Mouse (Mus musculus): ENCODE results near the gene Add3. TPM values are rescaled to one million over a fixed set of nuclear protein-coding genes. Genes with fewer than 3 reads are reported as not detected.

The Add3 gene
- polyA plus RNA-seq, 1 experiment = 28.0 TPM

DNA sequence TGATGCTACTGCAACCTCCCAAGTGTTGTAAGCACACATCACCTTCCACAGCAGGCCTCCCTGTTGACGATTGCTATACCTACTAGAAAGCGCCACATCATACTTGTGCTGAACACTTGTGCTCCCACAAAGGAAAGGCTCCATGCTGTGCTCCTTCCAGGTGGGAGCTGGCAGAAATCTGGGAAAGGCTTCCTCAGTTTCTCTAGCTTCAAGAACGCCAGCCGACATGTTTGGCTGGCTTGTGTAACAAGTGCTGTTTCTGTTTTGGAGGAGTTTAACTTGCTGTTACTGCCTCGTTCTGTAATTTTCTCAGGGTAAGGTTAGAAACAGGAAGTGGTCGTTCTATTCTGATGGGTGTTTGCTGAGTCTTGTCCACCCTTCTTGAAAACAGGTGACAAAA lies 22.7 kb downstream of the Add3 start:
- DNase-seq (ENCODE audit: low read depth, low spot score) = no peak
- 82% methylated on average over 6 of the region's 6 CpGs for WGBS

DNA sequence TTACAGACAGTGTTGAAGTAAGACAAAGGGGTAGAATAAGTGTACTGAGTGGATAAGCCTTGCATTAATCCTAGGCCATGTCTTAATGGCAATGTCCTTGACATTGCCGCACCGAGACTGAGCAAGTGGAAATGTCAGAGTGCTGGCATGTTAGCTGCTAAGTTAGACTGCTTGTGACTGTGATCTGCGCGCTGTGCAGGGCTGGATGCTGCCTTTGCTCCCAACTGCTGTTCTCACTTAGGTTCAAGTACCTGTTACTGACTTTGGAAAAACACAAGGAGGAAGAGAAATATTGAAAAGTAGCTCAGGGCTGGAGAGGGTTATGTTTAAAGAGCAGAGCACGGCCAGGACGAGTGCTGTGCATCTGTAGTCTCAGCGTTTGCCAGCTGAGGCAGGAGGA lies 24.4 kb downstream of the Add3 start:
- WGBS = 82% methylated on average over 7 of the region's 7 CpGs
- DNase-seq (ENCODE audit: low read depth, low spot score) = no peak

DNA sequence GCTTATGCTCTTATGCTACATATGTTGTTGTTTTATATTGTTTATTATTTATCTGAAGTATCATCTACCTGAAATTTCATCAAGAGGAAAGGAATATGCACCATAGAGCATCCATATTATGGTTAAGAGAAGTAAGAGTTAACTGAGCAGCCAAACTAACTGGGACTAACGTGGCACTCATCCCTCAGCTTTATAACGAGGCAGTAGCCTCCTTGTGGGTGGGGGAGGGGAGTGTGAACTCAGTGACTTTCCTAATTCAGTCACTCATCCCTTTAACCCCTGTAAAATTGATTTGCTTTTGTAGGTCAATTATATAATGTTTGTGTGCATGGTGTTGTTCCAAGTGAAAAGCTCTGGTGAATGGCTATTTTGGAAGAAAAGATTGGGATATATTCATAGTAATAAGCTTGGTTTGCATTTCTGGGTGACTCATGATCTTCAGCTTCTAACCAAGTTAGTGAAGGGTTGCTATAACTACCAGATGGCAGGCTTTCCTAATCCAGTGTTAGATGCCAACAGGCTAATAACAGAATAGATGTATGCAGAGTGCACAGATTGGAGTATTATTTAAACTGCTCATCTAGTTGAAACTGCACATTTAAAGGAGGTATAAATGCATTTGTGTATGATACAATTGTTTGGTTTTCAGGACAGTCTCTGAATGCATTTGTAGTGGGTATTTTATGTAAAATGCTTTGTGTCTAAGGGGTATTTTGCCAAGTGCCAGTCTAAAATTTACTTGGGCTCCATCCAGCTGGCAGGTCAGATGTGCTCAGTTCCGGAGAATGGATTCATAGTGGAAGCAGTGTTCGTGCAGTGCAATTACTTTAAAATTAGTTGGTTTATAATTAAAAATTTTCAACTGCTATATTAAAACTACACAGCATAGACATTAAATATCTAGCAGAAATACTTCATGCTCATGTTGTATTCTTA lies 25.3 kb downstream of the Add3 start:
- no peak for DNase-seq (ENCODE audit: low read depth, low spot score)
- 39% methylated on average over 4 of the region's 4 CpGs for WGBS

DNA sequence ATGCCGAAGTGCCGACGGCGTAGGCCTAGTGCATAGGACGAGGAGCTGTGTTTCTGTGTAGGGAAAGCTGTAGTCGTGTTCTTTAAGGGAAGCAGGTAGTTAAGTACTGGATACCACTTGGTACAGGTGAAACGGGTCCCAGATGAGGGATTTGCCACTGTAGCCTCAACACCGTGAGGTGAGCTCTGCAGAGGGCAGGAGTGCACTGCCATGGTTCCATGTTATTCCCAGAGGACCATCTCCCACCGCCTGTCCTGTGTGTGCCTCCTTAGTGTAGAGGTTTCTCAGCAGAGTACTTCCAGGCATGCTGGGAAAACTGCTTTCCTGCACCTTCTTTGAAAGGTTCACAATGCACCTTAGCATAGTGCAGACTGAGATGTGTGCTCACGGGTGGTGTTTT lies 26.1 kb downstream of the Add3 start:
- WGBS = 92% methylated on average over 10 of the region's 10 CpGs
- no peak for DNase-seq (ENCODE audit: low read depth, low spot score)

DNA sequence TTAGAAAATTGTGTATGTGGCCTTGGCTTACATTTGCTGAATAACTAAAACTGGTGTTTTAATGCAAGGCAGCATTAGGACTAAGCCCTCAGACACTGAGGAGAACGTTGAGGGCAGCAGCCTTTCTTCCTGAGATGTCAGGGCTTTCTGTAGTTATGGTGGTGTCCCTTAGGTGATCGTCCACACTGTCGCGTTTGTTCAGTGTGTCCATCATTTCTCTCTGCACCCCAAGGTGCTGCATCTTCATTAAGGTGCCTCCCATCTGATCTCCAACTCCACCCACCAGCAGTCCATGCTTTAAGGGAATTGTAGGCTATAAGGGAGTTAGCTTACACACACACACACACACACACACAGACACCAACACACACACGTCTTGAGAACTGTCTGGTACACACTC lies 28.3 kb downstream of the Add3 start:
- no peak for DNase-seq (ENCODE audit: low read depth, low spot score)
- 78% methylated on average over 5 of the region's 5 CpGs for WGBS

DNA sequence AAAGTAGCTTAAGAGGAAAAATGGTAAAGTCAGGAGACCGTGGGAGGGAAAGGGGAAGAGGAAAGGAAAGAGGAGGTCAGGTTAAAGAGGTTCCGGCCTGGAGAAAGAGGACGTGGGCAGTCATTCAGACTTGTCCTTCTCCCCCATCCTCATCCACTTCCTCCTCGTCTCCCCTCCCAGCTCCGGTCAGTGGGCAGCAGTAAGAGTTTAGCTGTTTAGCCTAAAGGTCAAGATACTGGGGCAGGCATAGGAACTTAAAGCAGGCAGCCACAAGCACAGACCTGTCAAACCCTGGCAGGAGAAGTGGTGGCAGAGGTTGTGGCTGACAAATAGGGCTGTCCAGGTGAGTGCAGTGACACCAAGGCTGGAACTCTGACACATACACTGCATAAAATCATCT lies 30.4 kb downstream of the Add3 start:
- WGBS = 85% methylated on average over 5 of the region's 5 CpGs
- DNase-seq (ENCODE audit: low read depth, low spot score) = no peak

DNA sequence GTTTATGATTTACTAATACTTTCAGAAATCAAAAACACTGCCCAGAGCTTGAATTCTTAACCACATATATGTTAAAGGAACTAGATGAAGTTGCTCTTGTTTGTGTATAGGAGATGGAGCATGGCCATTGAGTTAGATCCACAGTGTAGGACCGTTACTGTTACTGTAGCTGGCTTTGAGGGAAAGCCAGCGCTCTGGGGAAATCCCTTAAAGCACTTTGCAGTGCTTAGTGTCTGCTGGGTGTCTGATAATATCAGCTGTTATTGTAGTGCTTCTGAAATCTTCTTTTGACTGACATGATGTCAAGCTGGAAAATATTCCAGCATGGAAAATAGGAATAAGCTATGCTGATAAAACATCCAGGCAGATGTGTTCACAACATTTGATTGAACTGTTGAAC lies 33.8 kb downstream of the Add3 start:
- 80% methylated on average over 2 of the region's 2 CpGs for WGBS
- DNase-seq (ENCODE audit: low read depth, low spot score) = no peak

DNA sequence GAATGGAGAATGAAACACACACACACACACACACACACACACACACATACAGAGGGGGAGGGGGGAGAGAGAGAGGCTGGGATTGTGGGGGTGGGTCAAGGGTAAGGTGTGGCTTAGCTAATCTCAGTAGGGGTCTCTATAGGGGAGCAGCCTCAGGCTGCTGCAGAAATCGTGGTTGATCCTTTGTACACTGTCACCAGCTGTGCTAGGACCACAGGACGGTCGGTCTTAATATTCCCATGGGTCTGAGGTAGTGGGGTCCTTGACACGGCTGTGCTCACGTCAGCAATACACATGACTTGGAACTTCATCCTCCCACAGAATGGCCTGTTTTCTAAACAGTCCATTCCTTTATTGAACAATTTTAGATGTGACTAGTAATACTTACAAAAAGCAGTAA lies 35.3 kb downstream of the Add3 start:
- WGBS = 85% methylated on average over 5 of the region's 5 CpGs
- DNase-seq (ENCODE audit: low read depth, low spot score) = no peak

DNA sequence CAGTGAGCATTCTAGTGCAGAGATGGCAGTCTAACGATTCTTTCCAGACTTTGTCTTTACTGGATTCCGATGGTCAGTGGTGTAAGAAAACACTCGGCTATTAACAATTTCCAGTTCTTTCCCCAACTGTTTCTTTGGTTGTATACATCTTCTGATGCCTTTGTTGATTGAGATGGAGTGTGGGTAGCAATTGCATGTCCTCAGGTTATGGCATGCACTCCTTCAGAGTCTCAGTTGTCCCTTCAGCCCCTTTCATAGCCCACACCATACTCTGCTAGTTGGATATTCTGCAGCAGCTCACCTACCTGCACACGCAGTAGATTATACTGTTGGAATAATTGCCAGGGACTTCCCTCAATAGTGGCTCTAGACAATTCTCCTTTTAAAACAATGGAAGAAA lies 36.3 kb downstream of the Add3 start:
- no peak for DNase-seq (ENCODE audit: low read depth, low spot score)
- WGBS = 78% methylated on average over 4 of the region's 4 CpGs

DNA sequence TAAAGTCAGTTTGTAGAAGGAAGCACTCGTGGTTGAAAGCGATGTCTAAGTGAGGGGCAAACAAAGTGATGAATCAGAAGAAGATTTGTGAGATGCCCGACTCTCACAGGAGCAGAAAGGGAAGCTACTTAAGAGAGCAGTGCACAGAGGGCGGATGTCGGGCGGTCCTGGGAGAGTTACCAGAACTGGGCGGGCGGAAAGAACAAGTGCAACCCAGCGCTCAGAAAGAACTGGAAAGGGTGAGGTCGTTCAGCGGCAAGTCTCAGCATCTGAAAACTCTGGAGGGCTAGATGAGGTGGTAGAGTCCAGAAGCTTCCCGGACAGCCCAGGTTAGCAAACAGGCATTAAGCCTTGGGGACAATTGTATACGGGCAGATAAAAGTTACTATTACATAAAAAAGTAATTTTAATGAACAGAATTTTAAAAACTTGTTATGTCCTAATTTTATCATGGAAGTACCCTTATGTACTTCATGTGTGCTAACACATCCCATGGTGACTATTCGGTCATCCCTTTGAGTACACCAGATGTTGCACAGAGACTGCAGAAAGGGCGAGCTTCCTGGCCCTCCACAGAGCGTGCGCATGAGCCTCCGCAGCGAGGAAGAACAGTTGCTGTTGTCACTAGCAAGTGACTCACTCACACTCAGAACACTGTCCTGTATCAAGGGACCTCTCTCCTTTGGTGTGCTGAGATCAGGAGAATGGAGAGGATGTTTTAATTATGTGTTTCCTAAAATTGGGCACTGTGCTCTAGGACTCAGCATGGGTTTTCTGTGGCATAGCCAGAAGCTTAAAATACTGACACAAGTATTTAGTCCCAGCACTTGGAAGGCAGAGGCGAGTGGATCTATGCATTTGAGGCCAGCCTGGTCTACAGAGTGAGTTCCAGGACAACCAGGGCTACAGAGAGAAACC lies 38.6 kb downstream of the Add3 start:
- 89% methylated on average over 20 of the region's 20 CpGs for WGBS
- no peak for DNase-seq (ENCODE audit: low read depth, low spot score)

DNA sequence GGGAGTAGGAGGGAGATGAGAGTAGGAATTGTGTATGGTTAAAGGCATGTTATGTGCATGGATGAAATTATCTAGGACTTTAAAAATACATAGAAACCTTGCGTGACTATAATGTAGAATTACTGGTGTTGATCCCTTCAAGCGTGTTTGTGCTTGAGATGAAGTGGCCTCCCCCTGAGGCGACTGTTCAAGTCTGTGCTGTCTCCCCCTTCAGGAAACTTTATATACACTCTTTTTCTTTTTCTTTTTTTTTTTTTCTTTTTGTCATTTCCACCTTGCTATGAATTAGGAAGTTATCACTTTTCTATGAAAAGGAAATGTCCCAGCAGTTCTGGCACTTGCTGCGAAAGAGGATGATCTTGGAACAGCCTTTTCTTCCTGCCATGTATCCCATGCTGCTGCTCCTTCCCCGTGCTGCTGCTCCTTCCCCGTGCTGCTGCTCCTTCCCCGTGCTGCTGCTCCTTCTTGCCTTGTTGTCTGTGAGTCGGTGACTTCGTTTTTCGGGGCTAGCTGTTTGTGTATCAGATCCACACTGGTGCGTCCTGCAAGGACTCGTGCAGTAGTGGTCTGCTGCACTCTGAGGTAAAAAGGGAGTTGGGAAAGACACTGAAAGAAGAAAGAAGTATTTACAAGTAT lies 40.0 kb downstream of the Add3 start:
- no peak for DNase-seq (ENCODE audit: low read depth, low spot score)
- WGBS = 78% methylated on average over 12 of the region's 12 CpGs

DNA sequence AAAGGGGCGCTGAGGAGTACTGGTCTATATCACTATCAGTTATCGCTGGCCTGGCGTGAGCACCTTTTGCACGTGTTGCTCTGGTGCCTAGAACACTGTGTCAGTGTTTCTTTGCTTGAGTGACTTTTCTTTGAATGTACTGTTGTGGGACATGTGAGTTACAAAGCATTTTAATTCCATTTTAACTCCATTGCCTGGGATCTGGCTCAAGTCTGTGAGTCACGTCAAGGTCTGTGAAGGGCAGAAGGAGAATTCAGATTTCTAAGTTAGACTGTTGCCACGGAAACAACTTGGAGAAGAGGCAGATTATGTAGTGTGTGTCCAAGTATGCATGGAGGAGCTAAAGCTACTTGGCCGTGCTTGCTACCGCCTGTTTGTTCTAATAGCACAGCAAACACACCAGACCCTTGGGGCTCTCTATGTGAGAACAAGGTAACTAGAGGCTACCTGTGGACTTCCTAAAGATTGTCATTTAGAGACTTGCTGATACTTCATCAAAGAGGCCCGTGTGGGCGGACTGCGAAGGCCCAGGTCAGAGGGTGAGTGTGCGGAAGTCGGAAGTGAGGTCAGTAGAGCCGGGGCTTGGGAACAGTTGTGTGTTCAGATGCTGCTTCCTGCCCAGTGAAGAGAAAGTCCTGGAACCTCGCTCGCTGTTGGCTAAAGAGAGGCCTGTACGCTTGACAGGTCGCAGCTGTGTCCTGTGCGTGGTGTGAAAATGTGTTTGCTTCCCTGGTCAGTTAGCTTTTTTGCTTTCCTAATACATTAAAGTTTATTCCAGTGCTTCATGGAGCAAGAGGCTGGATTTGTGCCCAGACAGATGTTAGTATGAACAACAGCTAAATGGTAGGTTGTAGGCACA lies 41.0 kb downstream of the Add3 start:
- DNase-seq (ENCODE audit: low read depth, low spot score) = no peak
- 76% methylated on average over 19 of the region's 19 CpGs for WGBS

DNA sequence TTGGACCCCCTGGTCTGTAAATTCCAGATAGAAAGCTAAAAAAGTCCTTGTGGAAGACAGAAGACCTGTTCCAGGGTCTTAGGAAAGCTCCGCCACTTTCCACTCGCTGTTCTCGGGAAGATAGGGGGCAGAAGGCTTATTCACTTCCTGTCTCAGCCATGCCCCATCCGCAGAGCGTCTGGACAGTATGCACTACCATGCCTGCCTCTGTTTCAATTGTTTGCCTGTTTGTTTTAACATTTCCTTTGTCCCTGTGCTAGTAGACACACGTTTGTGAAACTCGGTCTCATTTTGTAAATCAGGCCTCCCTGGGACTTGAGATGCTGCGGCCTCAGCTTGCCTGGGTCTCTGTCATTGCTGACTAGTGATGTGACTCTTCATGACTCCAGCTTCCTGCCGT lies 43.4 kb downstream of the Add3 start:
- 71% methylated on average over 9 of the region's 9 CpGs for WGBS
- DNase-seq (ENCODE audit: low read depth, low spot score) = no peak

DNA sequence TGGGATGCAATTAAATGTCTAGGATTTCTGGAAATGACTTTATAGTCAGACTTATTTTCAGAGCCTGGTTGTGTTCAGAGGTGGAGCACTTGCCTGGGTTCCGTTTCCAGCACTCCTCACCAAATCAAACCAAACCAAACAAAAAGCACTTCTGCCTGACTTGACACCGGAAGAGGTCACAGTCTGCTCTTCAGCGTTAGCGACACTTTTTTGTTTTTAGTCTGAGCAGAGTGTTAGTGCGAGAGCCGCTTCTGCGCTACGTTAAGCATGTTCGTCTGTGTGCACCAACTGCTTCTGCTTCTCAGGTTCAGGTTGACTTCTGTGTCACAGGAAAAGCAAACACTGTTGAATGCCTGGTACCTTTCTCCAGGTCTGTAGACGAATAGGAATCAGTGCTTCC lies 44.0 kb downstream of the Add3 start:
- DNase-seq (ENCODE audit: low read depth, low spot score) = no peak
- WGBS = 43% methylated on average over 10 of the region's 10 CpGs

DNA sequence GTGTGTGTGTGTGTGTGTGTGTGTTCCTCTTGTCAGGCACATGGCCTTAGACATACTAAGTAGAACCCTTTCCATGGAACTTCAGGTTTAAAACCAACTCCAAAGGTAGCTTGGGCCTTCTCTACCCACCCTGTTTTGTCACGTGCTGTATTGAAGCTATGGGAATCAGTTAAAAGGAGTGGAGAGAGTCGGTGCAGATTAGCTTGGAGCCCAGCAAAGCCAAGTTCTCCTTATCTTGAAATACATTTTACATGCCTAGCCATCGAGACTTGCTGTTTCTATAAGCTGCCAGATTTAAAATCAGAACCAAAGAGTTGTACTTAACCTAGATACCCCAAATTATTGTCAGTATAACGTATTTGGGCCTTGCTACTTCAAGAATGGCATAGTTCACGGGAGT lies 44.7 kb downstream of the Add3 start:
- no peak for DNase-seq (ENCODE audit: low read depth, low spot score)
- 55% methylated on average over 5 of the region's 5 CpGs for WGBS

DNA sequence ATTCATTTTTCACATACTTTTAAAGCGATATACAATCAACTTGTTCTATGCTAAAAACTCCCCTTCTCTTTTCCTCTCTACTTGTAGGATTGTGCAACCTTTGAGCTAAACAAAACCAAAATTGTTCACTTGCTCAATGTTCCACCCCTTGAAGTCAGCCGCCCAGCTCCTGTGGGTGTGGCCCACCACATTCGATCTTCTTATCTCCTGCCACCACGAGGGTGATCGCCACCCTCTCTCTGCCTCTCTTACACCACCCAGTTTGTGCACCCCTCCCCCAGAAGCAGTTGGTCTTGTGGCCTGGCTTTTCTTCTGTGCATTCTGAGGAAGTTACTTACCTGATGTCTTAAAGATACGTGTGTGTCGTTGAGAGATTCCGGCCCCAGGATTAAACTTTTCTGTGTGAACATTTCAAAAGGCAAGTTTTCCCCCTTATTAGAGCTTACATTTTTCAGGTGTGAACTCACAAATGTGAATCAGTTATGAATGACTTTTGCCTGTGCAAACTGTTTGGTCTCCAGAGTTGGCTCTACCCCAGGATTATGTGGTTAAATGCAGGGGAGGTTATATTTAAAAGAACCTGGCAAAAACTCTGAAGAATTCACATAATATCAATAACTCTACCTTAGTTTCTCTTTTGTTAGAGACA lies 45.4 kb downstream of the Add3 start:
- DNase-seq (ENCODE audit: low read depth, low spot score) = no peak

DNA sequence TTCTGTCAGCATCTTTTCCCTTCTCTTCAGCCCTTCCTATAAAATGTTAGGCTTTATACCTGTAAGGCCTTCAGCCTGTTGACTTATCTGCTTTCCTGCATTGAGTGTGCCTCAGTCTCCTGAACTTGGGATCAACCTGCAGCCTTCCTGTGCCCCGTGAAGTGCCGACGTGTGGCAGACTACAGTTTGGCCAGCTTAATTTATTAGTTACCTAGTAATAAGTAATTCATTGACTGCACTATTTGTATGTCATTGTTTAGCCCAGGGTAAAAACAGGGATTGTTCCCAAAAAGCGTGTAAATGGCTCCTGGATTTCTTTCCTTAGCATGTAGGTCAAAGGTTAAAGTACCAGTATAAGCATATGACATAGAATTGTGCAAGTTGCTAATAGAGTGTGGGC lies 46.2 kb downstream of the Add3 start:
- WGBS = 62% methylated on average over 4 of the region's 4 CpGs
- no peak for DNase-seq (ENCODE audit: low read depth, low spot score)

More for the DNA sequence above, 45.4 kb downstream of the Add3 start:
- WGBS = 30% methylated on average over 8 of the region's 8 CpGs

DNA sequence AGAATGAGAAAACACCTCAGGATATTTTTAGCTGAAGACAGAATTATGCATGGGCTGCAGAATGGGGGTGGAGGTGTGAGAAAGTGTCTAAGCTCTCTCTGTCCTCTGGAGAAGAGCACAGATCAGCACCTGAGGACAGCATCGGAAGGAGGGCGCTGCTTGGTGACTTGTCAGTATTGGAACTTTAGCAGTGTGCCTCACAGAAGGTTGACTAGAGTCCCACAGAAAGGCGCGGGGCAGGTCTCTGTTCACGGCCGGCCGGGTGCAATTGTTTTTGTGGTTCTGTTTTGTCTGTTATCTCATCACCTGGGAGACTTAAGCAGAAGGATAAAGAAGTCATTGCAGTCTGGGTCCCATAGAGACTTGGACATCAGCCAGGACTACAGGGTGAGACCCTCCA lies 47.3 kb downstream of the Add3 start:
- WGBS = 80% methylated on average over 7 of the region's 7 CpGs
- DNase-seq (ENCODE audit: low read depth, low spot score) = no peak

DNA sequence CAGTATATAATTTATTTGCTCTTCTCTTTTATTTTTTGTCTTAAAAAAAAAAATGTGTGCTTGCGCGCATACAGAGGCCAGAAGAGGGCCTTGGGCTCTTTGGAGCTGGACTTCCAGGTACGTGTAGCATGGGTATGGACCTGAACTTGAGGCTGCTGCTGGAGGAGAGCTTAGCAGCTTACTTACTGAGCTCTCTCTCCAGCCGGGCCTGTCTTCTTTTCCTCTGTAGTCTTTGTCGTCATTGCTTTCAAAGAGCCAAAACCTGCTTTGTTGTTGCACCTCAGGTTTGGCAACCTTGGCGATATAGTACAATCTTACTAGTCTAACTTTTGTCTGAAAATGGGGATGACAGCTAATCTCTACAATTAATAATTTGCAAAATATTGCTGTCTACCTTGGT lies 47.9 kb downstream of the Add3 start:
- 58% methylated on average over 6 of the region's 6 CpGs for WGBS
- no peak for DNase-seq (ENCODE audit: low read depth, low spot score)

Data from large intestine, adult 2 months (tissue).